Mouse (Mus musculus) spleen, adult 2 months (tissue): ENCODE results near the gene Rbm5.

Experiments used
- CTCF ChIP-seq: fragments of 200-500 bp; IDR thresholded peaks from 2 replicates; pipeline ENCODE4 v1.5.1; 2011; ENCODE audit warnings: mild to moderate bottlenecking, inconsistent platforms; ENCODE audit not compliant: insufficient read depth, insufficient read length, insufficient replicate concordance; ENCODE audit errors: extremely low read depth
- POLR2A ChIP-seq: fragments of 200-500 bp; IDR thresholded peaks from 2 replicates; pipeline ENCODE4 v1.6.1; 2011; ENCODE audit warnings: low read depth, low read length, inconsistent platforms

- TF ChIP-seq POLR2A (no peak), CTCF (no peak)
Measured at GRCm38 (mm10) chr9:107736185-107736485, 34.7 kb downstream of the Rbm5 start.
